23 mouse cellular contexts compared by ENCODE assay signal in genomic region chr17:45971800-45972199, GRCm38 (mm10).
DNase-seq lines count a peak whose midpoint lies in the region; ATAC-seq and TF ChIP-seq lines count a peak whose summit lies in the region.
"Had no signal": no experiment of that assay in that cellular context is flagged by ENCODE, and none has a peak within 500 bp of the region (broad histone marks: within the 10 kb centered on the region; RNA-seq: fewer than 3 reads in every experiment).

No protein-coding gene starts in this region.

- H3K9ac ChIP-seq in lung, embryonic 14.5 days: no peak overlapping the region
- H3K9ac ChIP-seq in intestine, embryonic 15.5 days: no peak overlapping the region
- H3K9ac ChIP-seq in intestine, postnatal 0 days (ENCODE audit: low read depth, low read length): no peak overlapping the region
- no peak overlapping the region for H3K9ac ChIP-seq in stomach, embryonic 15.5 days
- H3K9ac ChIP-seq: forebrain, postnatal 0 days; heart, embryonic 15.5 days; hindbrain, embryonic 15.5 days; kidney, embryonic 15.5 days; limb, embryonic 13.5 days had no signal

- DNase-seq in lung, embryonic 14.5 days: no peak
- DNase-seq in lung, postnatal 36 days: no peak
- no peak for DNase-seq in cerebellum, postnatal 25 days
- DNase-seq in cerebellum, postnatal 36 days: no peak
- DNase-seq: adrenal gland, adult 2 months; B cell, adult 2 months; cerebellum, adult 11 months; cerebellum, adult 9-11 months; forebrain, postnatal 0 days; gastrocnemius, postnatal 36 days; heart, adult 2 months; heart, postnatal 36 days; kidney, postnatal 4 days; thymus, postnatal 14 days had no signal

- peak overlapping the region; percentile 48 for H3K27ac ChIP-seq in lung, embryonic 14.5 days (ENCODE audit: low read depth)
- H3K27ac ChIP-seq in intestine, embryonic 15.5 days: peak overlapping the region; percentile 34; the same call in 1 of the 2 replicates
- H3K27ac ChIP-seq in intestine, postnatal 0 days (ENCODE audit: low read depth, low read length): peak overlapping the region; percentile 73
- H3K27ac ChIP-seq in stomach, embryonic 15.5 days: peak overlapping the region; percentile 42
- H3K27ac ChIP-seq: heart, adult 2 months; heart, embryonic 15.5 days; hindbrain, embryonic 15.5 days; kidney, embryonic 15.5 days; limb, embryonic 13.5 days had no signal

- ATAC-seq in lung, embryonic 14.5 days (ENCODE audit: insufficient read depth): no peak
- no peak for ATAC-seq in intestine, embryonic 15.5 days
- no peak; the same call in 1 of the 2 replicates for ATAC-seq in intestine, postnatal 0 days
- ATAC-seq in stomach, embryonic 15.5 days (ENCODE audit: insufficient read depth, low FRiP score, low read depth): no peak
- ATAC-seq: forebrain, postnatal 0 days; Patski had no signal

- H3K4me3 ChIP-seq in lung, embryonic 14.5 days (ENCODE audit: low read depth, low read length): no peak overlapping the region
- no peak overlapping the region for H3K4me3 ChIP-seq in intestine, embryonic 15.5 days (replicated peaks)
- no peak overlapping the region for H3K4me3 ChIP-seq in intestine, postnatal 0 days (ENCODE audit: low read depth, low read length)
- no peak overlapping the region for H3K4me3 ChIP-seq in stomach, embryonic 15.5 days (replicated peaks)
- H3K4me3 ChIP-seq: heart, adult 2 months; heart, embryonic 15.5 days; hindbrain, embryonic 15.5 days; kidney, embryonic 15.5 days; limb, embryonic 13.5 days had no signal

- no peaks in the 10 kb centered on the region for H3K9me3 ChIP-seq in lung, embryonic 14.5 days (ENCODE audit: low read depth, low read length)
- no peaks in the 10 kb centered on the region for H3K9me3 ChIP-seq in intestine, embryonic 15.5 days
- no peaks in the 10 kb centered on the region for H3K9me3 ChIP-seq in intestine, postnatal 0 days (ENCODE audit: control insufficient read depth)
- H3K9me3 ChIP-seq in stomach, embryonic 15.5 days: no peaks in the 10 kb centered on the region
- H3K9me3 ChIP-seq: G1E; heart, embryonic 15.5 days; hindbrain, embryonic 15.5 days; kidney, embryonic 15.5 days had no signal

- H3K4me1 ChIP-seq in lung, embryonic 14.5 days (ENCODE audit: insufficient read depth): peaks cover 12% of the 10 kb centered on the region; the same call in 1 of the 2 replicates
- peaks cover 28% of the 10 kb centered on the region for H3K4me1 ChIP-seq in intestine, embryonic 15.5 days (replicated peaks)
- H3K4me1 ChIP-seq in intestine, postnatal 0 days (replicated peaks; ENCODE audit: control insufficient read depth, insufficient read depth, low read length): peaks cover 20% of the 10 kb centered on the region; the same call in 1 of the 2 replicates
- peaks cover 26% of the 10 kb centered on the region for H3K4me1 ChIP-seq in stomach, embryonic 15.5 days
- H3K4me1 ChIP-seq: hindbrain, embryonic 15.5 days had no signal

- TF ChIP-seq CTCF in lung, embryonic 14.5 days (IDR thresholded peaks at IDR 0.05; ENCODE audit: low read depth): no peak
- TF ChIP-seq CTCF in intestine, postnatal 0 days (IDR thresholded peaks at IDR 0.05; ENCODE audit: low read depth): no peak

- H3K27me3 ChIP-seq in lung, embryonic 14.5 days (ENCODE audit: insufficient read depth, low read length): no peaks in the 10 kb centered on the region
- H3K27me3 ChIP-seq in intestine, embryonic 15.5 days (replicated peaks): no peaks in the 10 kb centered on the region
- H3K27me3 ChIP-seq in intestine, postnatal 0 days (replicated peaks; ENCODE audit: control insufficient read depth, insufficient read depth, low read length): no peaks in the 10 kb centered on the region
- H3K27me3 ChIP-seq in stomach, embryonic 15.5 days (replicated peaks): no peaks in the 10 kb centered on the region
- H3K27me3 ChIP-seq: hindbrain, embryonic 15.5 days; kidney, embryonic 15.5 days; limb, embryonic 13.5 days; Patski had no signal

- no peaks in the 10 kb centered on the region for H3K36me3 ChIP-seq in lung, embryonic 14.5 days (ENCODE audit: insufficient read depth)
- H3K36me3 ChIP-seq in intestine, embryonic 15.5 days: no peaks in the 10 kb centered on the region
- no peaks in the 10 kb centered on the region for H3K36me3 ChIP-seq in intestine, postnatal 0 days (ENCODE audit: control insufficient read depth, insufficient read depth)
- H3K36me3 ChIP-seq in stomach, embryonic 15.5 days: no peaks in the 10 kb centered on the region
- H3K36me3 ChIP-seq: G1E; heart, embryonic 15.5 days; hindbrain, embryonic 15.5 days; kidney, embryonic 15.5 days; limb, embryonic 13.5 days had no signal

- WGBS in lung, embryonic 14.5 days: 66% methylated on average over 6 of the region's 6 CpGs
- 76% methylated on average over 6 of the region's 6 CpGs for WGBS in intestine, embryonic 15.5 days
- WGBS in intestine, postnatal 0 days: 82% methylated on average over 6 of the region's 6 CpGs
- WGBS in stomach, embryonic 15.5 days: 85% methylated on average over 6 of the region's 6 CpGs

- no peak overlapping the region for H3K4me2 ChIP-seq in lung, embryonic 14.5 days
- no peak overlapping the region for H3K4me2 ChIP-seq in intestine, embryonic 15.5 days (replicated peaks)
- H3K4me2 ChIP-seq in intestine, postnatal 0 days (replicated peaks; ENCODE audit: low read depth): 0 out of 2 replicates have a peak overlapping the region, but pooled peaks have one; percentile 13
- H3K4me2 ChIP-seq in stomach, embryonic 15.5 days: no peak overlapping the region
- H3K4me2 ChIP-seq: heart, embryonic 15.5 days; hindbrain, embryonic 15.5 days; kidney, embryonic 15.5 days; limb, embryonic 13.5 days had no signal
